Mouse (Mus musculus) embryonic fibroblast, embryonic 13.5 days (primary cell): ENCODE measurements at regions not wholly inside any gene's neighbourhood (a gene's known extent, or its start where the extent isn't known, plus 50 kb on each side); places are given as distances from the start of the nearest gene placed in this dataset.

ENCODE experiments used
- CTCF ChIP-seq: IDR thresholded peaks from 2 replicates; pipeline ENCODE4 v1.5.1; 2011; ENCODE audit warnings: mild to moderate bottlenecking, control low read depth, low read length, moderate library complexity, borderline replicate concordance; ENCODE audit not compliant: insufficient read depth
- POLR2A ChIP-seq: IDR thresholded peaks from 2 replicates; pipeline ENCODE4 v1.6.1; 2011; ENCODE audit warnings: low read depth, mild to moderate bottlenecking, control low read depth, low read length, moderate library complexity

DNA sequence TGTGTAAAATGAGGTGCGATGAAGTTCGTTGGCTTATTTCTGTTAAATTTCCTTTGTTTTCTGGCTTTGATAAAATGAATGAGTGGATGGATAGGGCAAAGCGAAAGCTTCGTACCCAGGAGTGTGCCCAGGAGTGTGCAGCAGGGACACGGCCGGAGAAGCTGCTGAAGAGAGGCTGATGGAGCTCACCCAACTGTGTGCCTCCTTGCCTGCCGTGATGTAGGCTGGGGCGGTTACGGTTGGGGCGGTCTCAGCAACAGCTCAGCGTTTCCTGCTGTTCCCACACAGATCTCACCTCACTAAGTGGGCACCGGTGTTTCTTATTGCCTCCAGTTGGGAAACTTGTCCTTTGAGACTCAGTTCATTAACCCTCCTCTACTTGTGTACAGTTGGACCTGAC, 208.2 kb upstream of the Ttc29 start:
- TF ChIP-seq CTCF = no peak
- no peak for TF ChIP-seq POLR2A
